Mouse (Mus musculus): Measurements from ENCODE around the gene Tmbim7. TPM values are rescaled to one million over a fixed set of nuclear protein-coding genes. Genes with fewer than 3 reads are reported as not detected.
"Not testable (repeated sequence)": the region's sequence is repeated elsewhere in the genome, so short reads cannot be mapped to it uniquely, and the experiment has no call there.

Gene Tmbim7
- not detected in 2 replicates for polyA plus RNA-seq (2015; fragmentation: Nextera tagmentation; extraction: Ambion mirVana)

DNA sequence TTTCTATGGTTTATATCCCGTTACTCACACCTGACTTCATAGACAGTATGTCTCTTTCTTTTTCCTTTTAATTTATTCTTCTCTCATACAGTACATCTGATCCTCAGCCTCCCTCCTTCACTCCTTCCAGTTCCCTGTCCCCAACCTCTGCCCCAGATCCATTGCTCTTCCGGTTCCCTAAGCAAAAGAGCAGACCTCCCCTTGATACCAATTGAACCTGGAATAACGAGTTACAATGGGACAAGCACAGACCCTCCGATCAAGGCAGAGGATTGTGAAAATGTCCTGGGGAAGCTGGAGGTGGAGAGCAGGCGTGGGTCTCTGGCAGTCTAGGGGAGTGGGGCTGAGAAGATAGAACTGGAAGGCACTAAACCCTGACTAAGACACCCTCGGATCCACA is at the start of gene Tmbim7:
Gene Tmbim7 (plus strand): TSS at position 301 of the 400 bp plus-strand sequence.
- no peaks in the 10 kb centered on the region for H3K27me3 ChIP-seq (replicated peaks)
- peaks cover 7% of the 10 kb centered on the region for H3K4me1 ChIP-seq
- no peak within 1 kb of the TSS for H3K4me2 ChIP-seq
- no peak for ATAC-seq (replicated peaks)
- H3K4me3 ChIP-seq = no peak within 1 kb of the TSS
- no peak within 1 kb of the TSS for H3K9ac ChIP-seq
- no peaks in the 10 kb centered on the region for H3K9me3 ChIP-seq
- no peaks in the 10 kb centered on the region for H3K36me3 ChIP-seq (replicated peaks)
- no peak within 1 kb of the TSS for H3K27ac ChIP-seq
- WGBS = 76% methylated on average over 6 of the region's 6 CpGs

DNA sequence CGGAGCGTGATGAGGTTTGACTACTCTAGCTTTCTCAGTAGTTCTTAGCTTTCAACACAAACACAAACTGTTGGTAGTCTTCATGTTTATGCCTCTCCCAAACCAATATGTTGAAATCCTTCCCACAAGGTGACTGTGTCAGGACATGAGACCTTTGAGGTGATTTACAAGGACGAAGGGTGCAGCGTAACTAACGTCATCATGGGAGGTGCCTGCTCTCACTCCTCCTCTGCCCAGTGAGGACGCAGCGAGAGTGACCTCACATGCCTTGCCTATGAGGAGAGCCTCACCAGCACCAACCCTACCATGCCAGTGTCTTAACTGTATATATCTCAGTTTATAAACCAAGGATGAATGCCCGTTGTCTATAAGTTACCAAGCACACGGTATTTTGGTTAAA is 43.9 kb upstream of the Tmbim7 start:
- no peaks in the 10 kb centered on the region for H3K4me1 ChIP-seq
- peaks cover 43% of the 10 kb centered on the region for H3K36me3 ChIP-seq (replicated peaks)
- WGBS = 96% methylated on average over 9 of the region's 9 CpGs
- H3K9me3 ChIP-seq = no peaks in the 10 kb centered on the region
- no peak overlapping the region for H3K27ac ChIP-seq
- no peak for ATAC-seq (replicated peaks)
- no peak overlapping the region for H3K4me2 ChIP-seq
- H3K9ac ChIP-seq = no peak overlapping the region
- no peaks in the 10 kb centered on the region for H3K27me3 ChIP-seq (replicated peaks)
- no peak overlapping the region for H3K4me3 ChIP-seq

DNA sequence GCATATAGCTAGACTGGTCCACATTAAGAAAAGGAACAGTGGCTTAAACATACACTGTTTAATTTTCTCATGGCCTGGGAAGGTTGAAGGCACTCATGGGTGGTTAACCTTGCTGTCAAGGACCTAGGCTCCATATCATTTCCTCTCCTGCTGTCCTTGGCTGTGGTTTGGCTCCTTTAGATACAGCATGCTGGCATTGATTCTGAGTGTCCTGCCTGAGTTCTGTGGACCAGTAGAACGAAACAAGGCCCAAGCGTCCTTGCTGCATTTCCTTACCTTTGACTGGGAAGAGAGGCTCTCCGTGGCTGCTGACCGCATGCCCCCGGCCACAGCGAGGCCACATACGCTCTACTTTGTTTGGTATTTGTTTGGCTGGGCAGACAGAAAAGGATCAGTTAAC is 41.7 kb upstream of the Tmbim7 start:
- WGBS = 95% methylated on average over 7 of the region's 7 CpGs
- Histone ChIP-seq H3K27me3 (replicated peaks) (no peaks in the 10 kb centered on the region), H3K4me3 (no peak overlapping the region), H3K9me3 (no peaks in the 10 kb centered on the region), H3K4me2 (no peak overlapping the region), H3K9ac (no peak overlapping the region), H3K27ac (no peak overlapping the region), H3K4me1 (no peaks in the 10 kb centered on the region), H3K36me3 (replicated peaks) (peaks cover 46% of the 10 kb centered on the region)
- ATAC-seq (replicated peaks) = no peak

DNA sequence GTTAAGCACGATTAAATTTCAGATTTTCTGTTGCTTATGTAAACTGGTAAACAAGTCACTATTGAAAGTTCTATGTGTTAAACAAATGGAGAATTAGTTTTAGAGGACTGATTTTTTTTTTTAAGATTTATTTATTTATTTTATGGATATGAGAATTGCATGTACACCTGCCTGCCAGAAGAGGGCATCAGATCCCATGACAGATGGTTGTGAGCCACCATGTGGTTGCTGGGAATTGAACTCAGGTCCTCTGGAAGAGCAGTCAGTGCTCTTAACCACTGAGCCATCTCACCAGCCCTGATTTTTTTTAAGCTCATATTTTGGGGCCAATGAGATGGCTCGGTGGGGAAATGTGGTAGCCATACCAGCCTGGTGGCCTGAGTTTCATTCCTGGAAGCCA is 39.1 kb upstream of the Tmbim7 start:
- peaks cover 43% of the 10 kb centered on the region for H3K36me3 ChIP-seq (replicated peaks)
- not testable (repeated sequence) for H3K9me3 ChIP-seq; H3K4me3 ChIP-seq; H3K9ac ChIP-seq; H3K4me1 ChIP-seq; ATAC-seq (replicated peaks); H3K4me2 ChIP-seq; H3K27me3 ChIP-seq (replicated peaks); H3K27ac ChIP-seq
- 97% methylated on average over 2 of the region's 2 CpGs for WGBS

DNA sequence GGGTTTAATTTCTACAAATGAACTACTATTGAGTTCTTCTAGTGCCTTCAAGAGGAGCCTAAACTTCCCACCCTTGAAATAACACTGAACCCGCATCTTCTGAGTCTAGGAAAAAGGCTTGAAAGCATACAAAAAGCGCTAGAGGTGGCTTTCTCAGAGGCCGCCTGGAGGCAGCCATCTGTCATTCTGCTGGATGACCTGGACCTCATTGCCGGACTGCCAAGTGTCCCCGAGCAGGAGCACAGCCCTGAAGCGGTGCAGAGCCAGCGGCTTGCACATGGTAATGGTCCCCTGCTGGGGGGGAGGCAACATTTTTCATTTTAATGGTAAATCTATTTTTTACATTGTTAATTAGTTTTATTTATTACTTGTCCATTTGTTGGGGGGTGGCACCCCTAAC is 30.5 kb upstream of the Tmbim7 start:
- no peaks in the 10 kb centered on the region for H3K27me3 ChIP-seq (replicated peaks)
- no peak overlapping the region for H3K9ac ChIP-seq
- no peak overlapping the region for H3K4me2 ChIP-seq
- H3K4me1 ChIP-seq = no peaks in the 10 kb centered on the region
- no peak overlapping the region for H3K4me3 ChIP-seq
- peaks cover 48% of the 10 kb centered on the region for H3K36me3 ChIP-seq (replicated peaks)
- no peak overlapping the region for H3K27ac ChIP-seq
- ATAC-seq (replicated peaks) = no peak
- no peaks in the 10 kb centered on the region for H3K9me3 ChIP-seq
- 89% methylated on average over 7 of the region's 7 CpGs for whole genome bisulfite sequencing

DNA sequence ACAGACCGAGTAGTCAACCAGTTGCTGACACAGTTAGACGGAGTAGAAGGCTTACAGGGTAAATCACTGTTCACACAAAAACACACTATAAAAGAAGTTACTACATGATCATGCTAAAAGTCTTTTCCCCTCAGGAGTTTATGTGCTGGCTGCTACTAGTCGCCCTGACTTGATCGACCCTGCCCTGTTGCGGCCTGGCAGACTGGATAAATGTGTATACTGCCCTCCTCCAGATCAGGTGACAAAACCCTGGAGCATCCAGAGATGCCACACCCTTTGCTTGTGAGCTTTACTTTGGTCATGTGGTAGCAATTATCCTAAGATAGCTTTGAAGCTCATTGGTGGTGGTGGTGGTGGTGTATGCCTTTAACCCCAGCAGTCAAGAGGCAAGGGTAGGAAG is 20.9 kb upstream of the Tmbim7 start:
- no peak overlapping the region for H3K27ac ChIP-seq
- no peak for ATAC-seq (replicated peaks)
- H3K9me3 ChIP-seq = no peaks in the 10 kb centered on the region
- no peak overlapping the region for H3K4me3 ChIP-seq
- no peaks in the 10 kb centered on the region for H3K27me3 ChIP-seq (replicated peaks)
- no peak overlapping the region for H3K9ac ChIP-seq
- 90% methylated on average over 5 of the region's 5 CpGs for WGBS
- H3K36me3 ChIP-seq (replicated peaks) = peaks cover 23% of the 10 kb centered on the region
- no peak overlapping the region for H3K4me2 ChIP-seq
- H3K4me1 ChIP-seq = no peaks in the 10 kb centered on the region

DNA sequence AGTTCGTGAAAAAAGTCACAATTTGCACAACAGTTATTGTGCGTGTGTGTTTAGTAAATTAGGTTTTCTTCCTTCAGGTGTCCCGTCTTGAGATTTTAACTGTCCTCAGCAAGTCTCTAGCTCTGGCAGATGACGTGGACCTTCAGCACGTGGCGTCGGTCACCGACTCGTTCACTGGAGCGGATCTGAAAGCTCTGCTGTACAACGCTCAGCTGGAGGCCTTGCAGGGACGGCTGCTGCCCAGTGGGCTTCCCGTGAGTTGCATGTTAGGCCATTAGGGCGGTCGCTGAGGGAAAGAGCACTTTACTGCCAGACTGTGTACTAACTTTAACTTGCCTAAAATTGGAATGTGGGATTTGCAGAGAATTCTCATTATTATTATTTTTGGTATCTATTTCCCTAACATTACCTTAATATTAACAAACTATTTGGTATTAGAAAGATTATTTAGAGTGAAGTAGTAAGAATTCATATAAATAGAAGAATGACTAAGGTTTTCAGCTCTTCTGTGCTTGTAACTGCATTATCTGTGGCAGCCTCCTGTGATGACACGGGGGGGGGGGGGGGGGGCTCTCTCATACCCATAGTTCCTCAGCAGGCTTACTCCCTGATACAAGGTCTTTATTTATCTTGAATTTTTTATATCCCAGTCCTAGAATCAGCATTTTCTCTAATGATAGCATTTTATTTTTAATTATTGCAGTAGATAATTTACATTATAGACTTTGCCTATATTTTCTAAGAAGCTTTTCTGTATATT is 19.3 kb upstream of the Tmbim7 start:
- no peaks in the 10 kb centered on the region for H3K9me3 ChIP-seq
- peaks cover 21% of the 10 kb centered on the region; the same call in 1 of the 2 replicates for H3K36me3 ChIP-seq (replicated peaks)
- H3K4me3 ChIP-seq = no peak overlapping the region
- H3K27me3 ChIP-seq (replicated peaks) = no peaks in the 10 kb centered on the region
- 56% methylated on average over 16 of the region's 16 CpGs for WGBS
- H3K4me2 ChIP-seq = no peak overlapping the region
- H3K9ac ChIP-seq = no peak overlapping the region
- no peaks in the 10 kb centered on the region for H3K4me1 ChIP-seq
- ATAC-seq (replicated peaks) = no peak
- H3K27ac ChIP-seq = no peak overlapping the region

DNA sequence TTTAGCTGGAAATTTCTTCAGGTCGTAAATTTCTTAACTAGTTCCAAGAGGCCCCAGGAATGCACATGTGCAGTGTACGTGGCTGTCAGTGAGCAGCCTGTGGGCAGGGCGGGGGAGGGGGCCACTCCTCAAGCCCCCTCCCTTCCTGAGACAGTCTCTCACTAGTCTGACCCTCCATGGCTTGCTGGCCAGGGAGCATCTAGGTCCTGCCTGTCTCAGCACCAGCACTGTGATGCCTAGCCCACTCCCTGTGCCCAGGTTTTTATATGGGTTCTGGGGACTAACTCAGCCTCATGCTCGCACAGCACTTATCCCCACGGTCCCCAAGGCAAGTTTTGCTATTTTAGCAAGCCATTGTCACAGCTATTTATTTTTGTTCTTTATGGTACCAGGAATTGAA is 18.7 kb upstream of the Tmbim7 start:
- H3K27ac ChIP-seq = no peak overlapping the region
- no peaks in the 10 kb centered on the region for H3K27me3 ChIP-seq (replicated peaks)
- peaks cover 21% of the 10 kb centered on the region; the same call in 1 of the 2 replicates for H3K36me3 ChIP-seq (replicated peaks)
- 0 out of 2 replicates have a peak, but pooled peaks have one; percentile 30 for ATAC-seq (replicated peaks)
- WGBS = 82% methylated on average over 5 of the region's 5 CpGs
- no peaks in the 10 kb centered on the region for H3K9me3 ChIP-seq
- H3K4me3 ChIP-seq = no peak overlapping the region
- H3K4me1 ChIP-seq = no peaks in the 10 kb centered on the region
- no peak overlapping the region for H3K9ac ChIP-seq
- H3K4me2 ChIP-seq = no peak overlapping the region

DNA sequence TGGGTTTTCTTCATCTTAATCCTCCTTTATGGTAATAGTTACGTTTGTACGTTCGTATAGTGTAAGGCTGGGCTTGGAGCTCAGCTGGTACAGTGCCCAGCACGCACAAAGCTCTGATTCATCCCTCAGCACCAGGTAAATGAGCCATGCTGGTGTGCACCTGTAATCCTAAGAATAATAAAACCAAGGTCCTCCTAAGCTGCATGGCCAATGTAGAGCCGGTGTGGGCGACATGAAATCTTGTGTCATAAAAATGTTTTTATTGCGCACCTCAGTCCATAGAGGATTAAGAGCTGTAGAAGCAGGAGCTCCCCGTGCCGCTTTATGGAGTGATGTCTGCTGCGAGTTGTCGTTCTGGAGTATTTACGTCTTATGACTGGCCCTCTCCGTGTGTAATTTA is 17.7 kb upstream of the Tmbim7 start:
- WGBS = 93% methylated on average over 13 of the region's 13 CpGs
- Histone ChIP-seq H3K4me3 (no peak overlapping the region), H3K4me2 (no peak overlapping the region), H3K4me1 (no peaks in the 10 kb centered on the region), H3K36me3 (replicated peaks) (peaks cover 21% of the 10 kb centered on the region; the same call in 1 of the 2 replicates), H3K9me3 (no peaks in the 10 kb centered on the region), H3K9ac (no peak overlapping the region), H3K27me3 (replicated peaks) (no peaks in the 10 kb centered on the region), H3K27ac (no peak overlapping the region)
- ATAC-seq (replicated peaks) = no peak

DNA sequence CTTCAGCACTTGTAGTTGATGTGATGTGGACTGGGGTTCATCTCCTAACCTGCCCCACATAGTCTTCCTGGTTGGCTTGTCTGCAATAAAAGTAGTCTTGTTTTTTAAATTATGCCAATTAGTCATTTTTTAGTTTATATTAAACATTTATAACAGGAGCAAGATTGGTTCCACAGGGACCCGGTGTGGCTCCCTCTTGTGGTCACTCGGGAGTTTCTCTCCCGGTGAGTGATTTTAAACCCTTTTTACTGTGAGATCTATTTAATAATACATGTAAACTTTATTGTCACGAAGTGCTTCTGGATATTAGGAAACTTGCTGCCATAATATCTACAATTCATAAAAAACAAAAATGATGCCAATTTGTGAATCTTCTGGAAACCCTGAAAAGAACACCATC is 17.0 kb upstream of the Tmbim7 start:
- no peak overlapping the region for H3K9ac ChIP-seq
- no peak overlapping the region for H3K4me3 ChIP-seq
- no peaks in the 10 kb centered on the region for H3K27me3 ChIP-seq (replicated peaks)
- H3K27ac ChIP-seq = no peak overlapping the region
- no peaks in the 10 kb centered on the region for H3K4me1 ChIP-seq
- H3K4me2 ChIP-seq = no peak overlapping the region
- no peak for ATAC-seq (replicated peaks)
- 60% methylated on average over 4 of the region's 4 CpGs for WGBS
- peaks cover 21% of the 10 kb centered on the region; the same call in 1 of the 2 replicates for H3K36me3 ChIP-seq (replicated peaks)
- H3K9me3 ChIP-seq = no peaks in the 10 kb centered on the region

DNA sequence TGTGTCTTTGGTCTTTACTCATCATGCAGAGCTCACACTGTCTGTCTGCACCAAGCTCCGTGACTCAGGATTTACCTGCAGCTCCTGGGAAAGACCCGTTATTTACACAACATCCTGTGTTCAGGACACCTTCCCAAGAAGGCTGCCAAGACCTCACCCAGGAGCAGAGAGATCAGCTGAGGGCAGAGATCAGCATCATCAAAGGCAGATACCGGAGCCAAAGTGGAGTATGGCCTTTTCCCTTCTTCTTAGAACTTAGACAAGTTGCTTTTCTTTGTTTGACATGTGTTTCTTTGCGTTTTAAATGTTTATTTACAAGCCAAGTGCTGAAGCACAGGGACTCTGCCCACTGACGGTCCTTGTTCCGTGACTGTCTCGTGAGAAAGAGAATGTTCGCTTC is 15.7 kb upstream of the Tmbim7 start:
- Histone ChIP-seq H3K27me3 (replicated peaks) (no peaks in the 10 kb centered on the region), H3K4me1 (no peaks in the 10 kb centered on the region), H3K4me3 (no peak overlapping the region), H3K27ac (no peak overlapping the region), H3K4me2 (no peak overlapping the region), H3K36me3 (replicated peaks) (peaks cover 18% of the 10 kb centered on the region; the same call in 1 of the 2 replicates), H3K9ac (no peak overlapping the region), H3K9me3 (no peaks in the 10 kb centered on the region)
- ATAC-seq (replicated peaks) = no peak
- WGBS = 88% methylated on average over 8 of the region's 8 CpGs

DNA sequence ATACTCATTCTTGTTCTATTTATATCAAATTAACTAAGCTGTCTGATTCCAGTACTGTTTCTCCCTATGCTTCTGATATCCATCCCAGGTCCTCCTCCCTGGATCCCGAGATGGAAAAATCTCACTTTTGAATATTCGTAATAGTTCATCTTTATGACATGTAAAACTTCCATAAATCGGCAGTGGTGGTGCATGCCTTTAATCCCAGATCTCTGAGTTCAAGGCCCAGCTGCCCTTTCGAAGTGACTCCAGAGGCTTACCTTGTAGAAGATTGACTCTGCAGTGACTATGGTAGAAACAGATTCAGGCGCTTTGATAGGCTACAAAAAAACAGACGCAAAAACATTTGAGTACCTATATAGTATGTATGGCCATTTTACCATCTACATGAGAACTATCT is 6.4 kb upstream of the Tmbim7 start:
- no peak overlapping the region for H3K4me3 ChIP-seq
- H3K27ac ChIP-seq = no peak overlapping the region
- ATAC-seq (replicated peaks) = no peak
- no peaks in the 10 kb centered on the region for H3K27me3 ChIP-seq (replicated peaks)
- H3K4me2 ChIP-seq = no peak overlapping the region
- peaks cover 33% of the 10 kb centered on the region for H3K36me3 ChIP-seq (replicated peaks)
- H3K9me3 ChIP-seq = no peaks in the 10 kb centered on the region
- WGBS = 96% methylated on average over 6 of the region's 6 CpGs
- no peak overlapping the region for H3K9ac ChIP-seq
- H3K4me1 ChIP-seq = peaks cover 17% of the 10 kb centered on the region

DNA sequence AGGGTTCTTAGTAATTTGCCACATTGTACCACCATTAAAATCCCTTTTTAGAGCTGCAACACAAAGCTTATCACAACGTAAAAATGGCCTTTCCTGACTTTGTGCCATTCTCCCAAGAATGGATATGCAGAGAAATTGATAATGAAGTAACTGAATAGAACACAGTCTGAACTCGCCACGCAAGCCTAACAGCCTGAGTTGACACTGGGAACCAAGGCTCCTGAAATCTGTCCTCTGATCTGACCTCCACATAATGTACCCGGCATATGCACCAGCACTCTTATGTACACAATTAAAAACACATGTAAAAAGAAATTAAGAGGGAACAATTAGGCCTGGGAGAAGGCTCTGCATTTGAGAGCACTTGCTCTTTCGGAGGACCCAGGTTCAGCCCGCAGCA is 5.7 kb upstream of the Tmbim7 start:
- H3K9me3 ChIP-seq = no peaks in the 10 kb centered on the region
- ATAC-seq (replicated peaks) = no peak
- 83% methylated on average over 6 of the region's 6 CpGs for WGBS
- H3K4me3 ChIP-seq = no peak overlapping the region
- H3K36me3 ChIP-seq (replicated peaks) = peaks cover 30% of the 10 kb centered on the region
- H3K4me2 ChIP-seq = no peak overlapping the region
- no peak overlapping the region for H3K27ac ChIP-seq
- H3K4me1 ChIP-seq = peaks cover 17% of the 10 kb centered on the region
- H3K9ac ChIP-seq = no peak overlapping the region
- no peaks in the 10 kb centered on the region for H3K27me3 ChIP-seq (replicated peaks)

Measured in midbrain, embryonic 15.5 days (tissue).